Mouse (Mus musculus): Measurements from ENCODE around the gene Dhx38.

Gene Dhx38

GRCm38 (mm10) chr8:109551663-109552062 lies 14.0 kb downstream of the Dhx38 start:
- peak; percentile 59 for DNase-seq (ENCODE audit: low read depth, low spot score)

GRCm38 (mm10) chr8:109544049-109544448 lies 21.6 kb downstream of the Dhx38 start:
- no peak for DNase-seq (ENCODE audit: low read depth, low spot score)

GRCm38 (mm10) chr8:109542748-109543519 lies 22.7 kb downstream of the Dhx38 start:
- DNase-seq (ENCODE audit: low read depth, low spot score) = no peak

GRCm38 (mm10) chr8:109542165-109542564 lies 23.5 kb downstream of the Dhx38 start:
- no peak for DNase-seq (ENCODE audit: low read depth, low spot score)

- peak; percentile 91 for DNase-seq (ENCODE audit: low read depth, low spot score)
These were observed 29.0 kb downstream of the Dhx38 start for GRCm38 (mm10) chr8:109536703-109537102.

- peak; percentile 72 for DNase-seq (ENCODE audit: low read depth, low spot score)
These were observed 30.3 kb downstream of the Dhx38 start for GRCm38 (mm10) chr8:109535140-109535990.

- DNase-seq (ENCODE audit: low read depth, low spot score) = no peak
These were observed 41.7 kb downstream of the Dhx38 start for GRCm38 (mm10) chr8:109524008-109524407.

- DNase-seq (ENCODE audit: low read depth, low spot score) = no peak
These were observed 60.1 kb downstream of the Dhx38 start for GRCm38 (mm10) chr8:109505560-109505959.

GRCm38 (mm10) chr8:109503566-109503965 lies 62.1 kb downstream of the Dhx38 start:
- no peak for DNase-seq (ENCODE audit: low read depth, low spot score)

- no peak for DNase-seq (ENCODE audit: low read depth, low spot score)
These were observed 66.5 kb downstream of the Dhx38 start for GRCm38 (mm10) chr8:109499009-109499717.

Measured in R1 (cell line).